Mouse (Mus musculus) C2C12 (cell line): Measurements from ENCODE around the gene Gm6904. TPM values are rescaled to one million over a fixed set of nuclear protein-coding genes. Genes with fewer than 3 reads are reported as not detected.

ENCODE experiments used
- H3K27me3 ChIP-seq: one replicate; pipeline ENCODE4 v1.6.1; 2011; ENCODE audit not compliant: control insufficient read depth, insufficient read depth, insufficient read length
- H3K36me3 ChIP-seq: one replicate; pipeline ENCODE4 v1.6.1; 2011; ENCODE audit not compliant: control insufficient read depth, insufficient read depth
- H3K4me3 ChIP-seq: one replicate; pipeline ENCODE4 v1.5.1; 2011; ENCODE audit warnings: mild to moderate bottlenecking, control low read depth; ENCODE audit not compliant: poor library complexity, insufficient read depth, severe bottlenecking
- H3K79me2 ChIP-seq: one replicate; pipeline ENCODE4 v1.6.1; 2011; ENCODE audit not compliant: control insufficient read depth, insufficient read depth
- H3K79me3 ChIP-seq: one replicate; pipeline ENCODE4 v1.6.1; 2011; ENCODE audit warnings: low read depth, control low read depth
- H3ac ChIP-seq: one replicate; pipeline ENCODE3; 2011; ENCODE audit warnings: low read depth; ENCODE audit not compliant: control insufficient read depth, insufficient read length
- CEBPB ChIP-seq: IDR thresholded peaks from one replicate; pipeline ENCODE4 v1.6.1; 2011; ENCODE audit warnings: low read depth, mild to moderate bottlenecking, control low read depth, moderate library complexity
- CTCF ChIP-seq: IDR thresholded peaks from one replicate; pipeline ENCODE4 v1.5.1; 2011; ENCODE audit not compliant: control insufficient read depth, insufficient read depth, insufficient read length
- FOSL1 ChIP-seq: IDR thresholded peaks from one replicate; pipeline ENCODE4 v1.8.0; 2011; ENCODE audit warnings: mild to moderate bottlenecking, low read length; ENCODE audit not compliant: poor library complexity, insufficient read depth, severe bottlenecking
- MAX ChIP-seq: IDR thresholded peaks from one replicate; pipeline ENCODE4 v1.6.1; 2011; ENCODE audit warnings: mild to moderate bottlenecking, control low read depth
- MYOD1 ChIP-seq: IDR thresholded peaks from one replicate; pipeline ENCODE4 v1.6.1; 2011; ENCODE audit warnings: low read depth; ENCODE audit not compliant: control insufficient read depth, insufficient read length
- MYOG ChIP-seq: IDR thresholded peaks from one replicate; pipeline ENCODE4 v1.6.1; 2011; ENCODE audit not compliant: control insufficient read depth, insufficient read length; ENCODE audit errors: extremely low read depth
- USF1 ChIP-seq: IDR thresholded peaks from one replicate; pipeline ENCODE4 v1.6.1; 2011; ENCODE audit warnings: low read depth, mild to moderate bottlenecking, control low read depth, moderate library complexity
- polyA plus RNA-seq: library from polyadenylated mRNA; unstranded; fragments of >200 nt; fragmentation: generic; extraction: Trizol; gene quantifications from one replicate; pipeline ENCODE4 v1.2.1, GENCODE M21; 2012; ENCODE audit warnings: missing spikeins

Gm6904 gene
- polyA plus RNA-seq, 1 experiment = not detected

DNA sequence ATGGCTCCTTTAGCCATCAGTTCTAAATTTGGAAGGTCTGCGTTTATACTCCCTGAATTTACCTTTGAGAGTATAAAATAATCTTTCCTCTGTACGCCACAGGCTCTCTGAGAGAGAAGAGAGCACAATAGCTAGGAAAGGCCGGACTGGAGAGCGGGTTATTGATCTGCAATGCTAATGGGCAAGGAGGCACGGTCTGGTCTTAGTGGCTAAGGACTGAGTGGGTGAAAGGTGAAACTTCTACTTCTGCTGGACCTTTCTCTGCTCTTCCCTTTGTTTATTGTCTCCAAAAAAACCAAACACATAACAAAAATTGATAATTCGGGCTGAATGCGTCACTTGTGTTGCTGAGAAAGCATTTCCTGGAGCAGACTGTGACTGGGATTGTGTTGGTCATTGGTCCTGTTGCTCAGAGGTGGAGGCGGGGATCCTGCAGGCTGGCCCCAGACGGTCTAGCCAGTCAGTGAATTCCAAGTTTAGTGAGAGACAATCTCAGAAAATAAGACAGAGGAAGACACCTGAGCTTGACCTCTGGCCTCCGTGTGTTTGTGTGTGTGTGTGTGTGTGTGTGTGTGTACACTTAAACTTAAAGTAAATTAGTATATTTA is 53.9 kb downstream of the Gm6904 start:
- TF ChIP-seq FOSL1 (no peak), CEBPB (no peak), MYOD1 (no peak), MAX (no peak), USF1 (no peak), CTCF (no peak), MYOG (no peak)
- Histone ChIP-seq H3ac (no peak overlapping the region), H3K4me3 (no peak overlapping the region), H3K79me2 (peaks cover 82% of the 10 kb centered on the region), H3K36me3 (peaks cover 9% of the 10 kb centered on the region), H3K27me3 (no peaks in the 10 kb centered on the region), H3K79me3 (peaks cover 44% of the 10 kb centered on the region)

DNA sequence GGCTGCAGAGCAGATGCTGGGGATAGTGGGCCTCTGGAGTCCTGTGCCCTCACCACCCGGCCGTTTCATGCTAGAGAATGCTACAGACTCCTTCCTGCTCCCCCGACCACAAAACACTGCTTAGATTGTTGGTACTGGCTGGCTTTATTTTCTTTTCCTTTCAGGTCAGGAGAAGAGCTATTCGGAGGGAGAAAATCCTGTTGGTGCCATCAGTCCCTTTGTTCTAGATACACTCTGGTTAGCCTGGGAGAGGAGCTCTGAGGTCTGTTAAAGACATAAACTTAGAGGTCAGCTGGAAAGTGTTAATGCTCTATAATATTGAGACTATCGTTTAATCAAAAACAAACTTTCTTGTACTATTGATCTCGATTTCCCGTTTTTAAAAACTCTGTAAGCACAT is 54.6 kb downstream of the Gm6904 start:
- Histone ChIP-seq H3K36me3 (peaks cover 9% of the 10 kb centered on the region), H3K79me3 (peaks cover 44% of the 10 kb centered on the region), H3K79me2 (peaks cover 82% of the 10 kb centered on the region), H3K27me3 (no peaks in the 10 kb centered on the region), H3ac (no peak overlapping the region), H3K4me3 (no peak overlapping the region)
- TF ChIP-seq CTCF (no peak), USF1 (no peak), MYOD1 (no peak), MYOG (no peak), MAX (no peak), CEBPB (no peak), FOSL1 (no peak)

GRCm38 (mm10) chr14:59201604-59202215 is 58.3 kb downstream of the Gm6904 start:
- Histone ChIP-seq H3K27me3 (no peaks in the 10 kb centered on the region), H3K79me2 (peaks cover 55% of the 10 kb centered on the region), H3K36me3 (no peaks in the 10 kb centered on the region), H3ac (peak overlapping the region; percentile 91), H3K4me3 (peak overlapping the region; percentile 79), H3K79me3 (peaks cover 32% of the 10 kb centered on the region)
- TF ChIP-seq USF1 (no peak), CEBPB (no peak), FOSL1 (no peak), CTCF (no peak), MAX (no peak), MYOD1 (no peak), MYOG (no peak)

GRCm38 (mm10) chr14:59200711-59201603 is 59.1 kb downstream of the Gm6904 start, which contains the start of gene Rcbtb1:
Gene Rcbtb1 (plus strand): TSS chr14:59201209.
- TF ChIP-seq MYOD1 (no peak), CTCF (peak; percentile 69), USF1 (peak; percentile 98), MYOG (no peak), CEBPB (no peak), FOSL1 (no peak), MAX (peak; percentile 97)
- no peaks in the 10 kb centered on the region for H3K27me3 ChIP-seq
- H3K36me3 ChIP-seq = no peaks in the 10 kb centered on the region
- peak within 1 kb of the TSS; percentile 91 for H3ac ChIP-seq
- peak within 1 kb of the TSS; percentile 79 for H3K4me3 ChIP-seq
- peaks cover 48% of the 10 kb centered on the region for H3K79me2 ChIP-seq
- H3K79me3 ChIP-seq = peaks cover 26% of the 10 kb centered on the region

Other genes starting within 250 kb of the Gm6904 start
- gene 1700129C05Rik, start 117.3 kb downstream of the Gm6904 start, polyA plus RNA-seq = not detected
- gene Gm5142, start 81.5 kb downstream of the Gm6904 start, polyA plus RNA-seq = not detected
- 10.5 TPM for gene Rcbtb1, start 59.0 kb downstream of the Gm6904 start, polyA plus RNA-seq
- gene Phf11a, start 37.3 kb upstream of the Gm6904 start, polyA plus RNA-seq = not detected
- not detected for gene Phf11b, start 81.1 kb upstream of the Gm6904 start, polyA plus RNA-seq
- not detected for gene Phf11d, start 105.3 kb upstream of the Gm6904 start, polyA plus RNA-seq
- 0.18 TPM for gene Phf11c, start 135.2 kb upstream of the Gm6904 start, polyA plus RNA-seq
- gene Setdb2, start 180.7 kb upstream of the Gm6904 start, polyA plus RNA-seq = 2.9 TPM
- 10.9 TPM for gene Cab39l, start 180.8 kb upstream of the Gm6904 start, polyA plus RNA-seq